Mouse (Mus musculus) NIH3T3 (cell line): ENCODE data around the gene Med15.

ENCODE experiments used
- DNase-seq: peaks from one replicate; pipeline ENCODE4 v3.0.0-alpha.2; 2012; ENCODE audit warnings: low read depth

Med15 gene

GRCm38 (mm10) chr16:17617922-17618565, 114.6 kb downstream of the Med15 start:
- DNase-seq = peak; percentile 41

- no peak for DNase-seq
These were observed 116.5 kb downstream of the Med15 start for GRCm38 (mm10) chr16:17616212-17616611.

- DNase-seq = peak; percentile 69
These were observed 118.0 kb downstream of the Med15 start for GRCm38 (mm10) chr16:17614740-17615139.

- peak; percentile 55 for DNase-seq
These were observed 121.3 kb downstream of the Med15 start for GRCm38 (mm10) chr16:17611383-17611782.

GRCm38 (mm10) chr16:17605684-17606083, 127.0 kb downstream of the Med15 start:
- no peak for DNase-seq

- no peak for DNase-seq
These were observed 127.8 kb downstream of the Med15 start for GRCm38 (mm10) chr16:17604941-17605340.
